Mouse (Mus musculus): ENCODE data around the gene Arhgap25. TPM values are rescaled to one million over a fixed set of nuclear protein-coding genes. Genes with fewer than 3 reads are reported as not detected.

Gene Arhgap25
- polyA plus RNA-seq, 1 experiment from 2014 or later: 2.2 TPM

DNA sequence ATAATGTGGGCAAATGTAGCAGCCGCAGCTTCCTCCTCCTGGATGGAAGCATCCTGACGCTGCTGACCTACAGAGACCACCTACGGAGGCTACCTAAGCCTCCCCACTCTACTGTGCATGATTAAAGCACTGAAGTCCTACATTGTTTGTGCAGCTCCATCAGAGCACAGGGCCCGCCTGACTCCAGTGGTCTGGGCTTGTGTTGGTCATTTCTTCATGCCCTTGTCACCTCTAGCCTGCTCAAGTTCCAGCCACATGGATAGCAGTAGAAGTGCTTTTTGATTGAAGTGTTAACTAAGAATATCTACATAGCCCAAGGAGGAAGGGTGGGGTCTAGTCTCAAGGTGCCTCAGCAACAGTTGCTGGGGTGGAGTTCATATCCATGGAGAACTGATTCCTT lies 31.3 kb upstream of the Arhgap25 start:
- H3K4me3 ChIP-seq (ENCODE audit: low read length): no peak overlapping the region
- H3K4me1 ChIP-seq (ENCODE audit: control insufficient read depth, insufficient read depth, low read depth, low read length): no peaks in the 10 kb centered on the region
- H3K9me3 ChIP-seq (ENCODE audit: control insufficient read depth, low read length): no peaks in the 10 kb centered on the region
- H3K36me3 ChIP-seq (ENCODE audit: control insufficient read depth, insufficient read depth, low read length): no peaks in the 10 kb centered on the region
- H3K4me2 ChIP-seq (ENCODE audit: low read length): no peak overlapping the region
- WGBS: 95% methylated on average over 4 of the region's 4 CpGs
- no peaks in the 10 kb centered on the region for H3K27me3 ChIP-seq (replicated peaks; ENCODE audit: control insufficient read depth, insufficient read depth, low read length)
- no peak overlapping the region for H3K27ac ChIP-seq (ENCODE audit: low read depth, low read length)
- no peak for ATAC-seq
- H3K9ac ChIP-seq (ENCODE audit: low read depth, low read length): no peak overlapping the region

DNA sequence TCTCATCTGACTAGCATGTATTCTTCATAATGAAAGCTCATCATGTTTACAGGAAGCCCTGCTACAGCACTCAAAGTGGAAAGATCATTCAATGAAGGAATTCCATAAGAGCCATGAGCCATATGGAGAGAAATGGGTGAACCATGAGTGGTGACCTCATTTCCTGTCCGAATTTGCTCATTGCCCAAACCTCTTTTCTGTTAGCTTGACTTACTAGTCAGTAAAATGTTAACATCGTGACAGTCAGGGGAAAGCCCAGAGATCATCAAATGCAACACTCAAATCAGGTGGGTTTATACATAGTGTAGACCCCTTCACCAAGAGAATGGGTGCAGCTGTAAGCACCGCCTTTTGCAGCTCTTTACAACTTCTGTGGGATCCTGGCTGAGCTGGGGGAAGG lies 20.7 kb upstream of the Arhgap25 start:
- Histone ChIP-seq H3K4me1 (ENCODE audit: control insufficient read depth, insufficient read depth, low read depth, low read length) (no peaks in the 10 kb centered on the region), H3K27me3 (replicated peaks; ENCODE audit: control insufficient read depth, insufficient read depth, low read length) (no peaks in the 10 kb centered on the region), H3K4me3 (ENCODE audit: low read length) (no peak overlapping the region), H3K27ac (ENCODE audit: low read depth, low read length) (no peak overlapping the region), H3K9me3 (ENCODE audit: control insufficient read depth, low read length) (no peaks in the 10 kb centered on the region), H3K36me3 (ENCODE audit: control insufficient read depth, insufficient read depth, low read length) (no peaks in the 10 kb centered on the region), H3K4me2 (ENCODE audit: low read length) (no peak overlapping the region), H3K9ac (ENCODE audit: low read depth, low read length) (no peak overlapping the region)
- ATAC-seq: no peak
- 83% methylated on average over 3 of the region's 3 CpGs for WGBS

DNA sequence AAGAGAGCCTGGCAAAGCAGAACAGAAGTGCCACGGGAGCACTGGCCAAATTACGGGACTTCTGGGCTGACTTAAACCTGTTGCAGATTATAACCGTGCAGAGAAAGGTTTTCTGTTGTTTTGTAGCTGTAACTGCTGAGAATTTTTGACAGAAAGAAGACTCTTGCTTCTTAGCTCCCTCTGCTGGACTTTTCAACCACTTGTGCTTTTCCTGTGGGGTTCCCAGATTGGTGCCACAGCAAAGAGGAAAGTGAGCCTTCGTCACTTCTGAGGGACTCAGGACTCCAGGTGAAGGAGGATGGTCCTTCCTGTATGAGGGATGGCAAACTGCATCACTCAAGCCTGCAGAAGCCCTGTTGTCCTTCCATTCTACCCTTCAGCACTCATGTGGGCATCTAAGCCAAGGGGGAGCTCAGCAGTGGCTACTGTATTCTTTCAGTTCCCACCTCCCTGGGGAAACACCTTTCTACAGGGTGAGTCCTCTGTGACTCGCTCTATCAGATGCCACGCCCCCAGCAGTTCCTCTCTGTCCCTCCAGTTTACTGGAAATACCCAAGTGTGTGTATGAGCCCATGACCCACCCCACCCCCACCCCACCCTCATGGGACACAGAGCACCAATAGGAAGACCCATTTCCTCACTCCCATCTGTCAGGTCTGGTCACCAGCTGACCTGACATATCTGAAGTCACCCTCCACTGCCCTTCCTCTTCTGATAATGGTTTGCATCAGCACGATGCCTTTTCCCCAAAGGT lies 19.2 kb upstream of the Arhgap25 start:
- Histone ChIP-seq H3K4me3 (ENCODE audit: low read length) (no peak overlapping the region), H3K27me3 (replicated peaks; ENCODE audit: control insufficient read depth, insufficient read depth, low read length) (no peaks in the 10 kb centered on the region), H3K9ac (ENCODE audit: low read depth, low read length) (no peak overlapping the region), H3K9me3 (ENCODE audit: control insufficient read depth, low read length) (no peaks in the 10 kb centered on the region), H3K27ac (ENCODE audit: low read depth, low read length) (no peak overlapping the region), H3K4me1 (ENCODE audit: control insufficient read depth, insufficient read depth, low read depth, low read length) (no peaks in the 10 kb centered on the region), H3K36me3 (ENCODE audit: control insufficient read depth, insufficient read depth, low read length) (no peaks in the 10 kb centered on the region), H3K4me2 (ENCODE audit: low read length) (no peak overlapping the region)
- ATAC-seq: no peak
- 64% methylated on average over 7 of the region's 7 CpGs for WGBS

DNA sequence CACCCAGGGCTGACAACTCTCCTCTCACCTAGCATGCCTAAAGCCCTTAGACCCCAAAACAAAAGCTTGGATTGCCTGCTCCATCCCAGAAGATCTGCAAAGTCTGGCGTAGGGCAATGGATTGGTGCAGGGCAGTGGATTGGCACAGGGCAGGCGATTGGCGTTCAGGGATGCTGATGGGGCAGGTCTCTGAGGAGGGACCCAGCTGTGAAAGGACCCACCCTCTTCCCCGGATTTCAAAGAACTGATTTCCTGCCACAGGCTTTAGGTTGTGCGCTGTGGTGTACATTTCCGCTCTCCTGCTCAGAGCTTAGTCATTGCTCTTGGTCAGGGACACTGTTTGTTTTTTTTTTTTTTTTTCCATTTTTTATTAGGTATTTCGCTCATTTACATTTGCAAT lies 14.8 kb upstream of the Arhgap25 start:
- H3K4me3 ChIP-seq (ENCODE audit: low read length): no peak overlapping the region
- H3K9ac ChIP-seq (ENCODE audit: low read depth, low read length): no peak overlapping the region
- no peak overlapping the region for H3K4me2 ChIP-seq (ENCODE audit: low read length)
- WGBS: 89% methylated on average over 7 of the region's 7 CpGs
- H3K27me3 ChIP-seq (replicated peaks; ENCODE audit: control insufficient read depth, insufficient read depth, low read length): no peaks in the 10 kb centered on the region
- H3K36me3 ChIP-seq (ENCODE audit: control insufficient read depth, insufficient read depth, low read length): no peaks in the 10 kb centered on the region
- no peaks in the 10 kb centered on the region for H3K4me1 ChIP-seq (ENCODE audit: control insufficient read depth, insufficient read depth, low read depth, low read length)
- H3K27ac ChIP-seq (ENCODE audit: low read depth, low read length): no peak overlapping the region
- H3K9me3 ChIP-seq (ENCODE audit: control insufficient read depth, low read length): peaks cover 7% of the 10 kb centered on the region
- ATAC-seq: no peak

DNA sequence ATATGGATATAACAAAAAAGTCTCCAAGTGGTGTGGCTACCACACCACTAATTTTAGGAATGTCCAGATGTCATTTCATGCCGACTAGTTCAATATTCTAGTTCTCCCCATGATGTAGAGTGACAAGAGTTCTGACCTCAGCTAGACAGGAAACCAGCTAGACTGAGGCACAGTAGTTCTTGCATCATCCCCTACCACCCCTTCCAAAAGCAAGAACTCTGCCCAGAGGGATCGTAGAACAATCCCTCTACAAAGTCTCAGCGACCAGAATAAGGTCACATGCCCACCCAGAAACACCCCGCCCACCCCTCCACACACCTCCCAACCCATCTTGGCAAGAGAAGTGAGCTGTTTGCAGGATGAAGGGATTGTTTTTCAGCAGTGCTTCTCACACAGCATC lies 14.4 kb upstream of the Arhgap25 start:
- no peak for ATAC-seq
- Histone ChIP-seq H3K27me3 (replicated peaks; ENCODE audit: control insufficient read depth, insufficient read depth, low read length) (no peaks in the 10 kb centered on the region), H3K27ac (ENCODE audit: low read depth, low read length) (no peak overlapping the region), H3K4me1 (ENCODE audit: control insufficient read depth, insufficient read depth, low read depth, low read length) (no peaks in the 10 kb centered on the region), H3K4me2 (ENCODE audit: low read length) (no peak overlapping the region), H3K9me3 (ENCODE audit: control insufficient read depth, low read length) (peaks cover 7% of the 10 kb centered on the region), H3K9ac (ENCODE audit: low read depth, low read length) (no peak overlapping the region), H3K36me3 (ENCODE audit: control insufficient read depth, insufficient read depth, low read length) (no peaks in the 10 kb centered on the region), H3K4me3 (ENCODE audit: low read length) (no peak overlapping the region)
- WGBS: 88% methylated on average over 4 of the region's 4 CpGs

DNA sequence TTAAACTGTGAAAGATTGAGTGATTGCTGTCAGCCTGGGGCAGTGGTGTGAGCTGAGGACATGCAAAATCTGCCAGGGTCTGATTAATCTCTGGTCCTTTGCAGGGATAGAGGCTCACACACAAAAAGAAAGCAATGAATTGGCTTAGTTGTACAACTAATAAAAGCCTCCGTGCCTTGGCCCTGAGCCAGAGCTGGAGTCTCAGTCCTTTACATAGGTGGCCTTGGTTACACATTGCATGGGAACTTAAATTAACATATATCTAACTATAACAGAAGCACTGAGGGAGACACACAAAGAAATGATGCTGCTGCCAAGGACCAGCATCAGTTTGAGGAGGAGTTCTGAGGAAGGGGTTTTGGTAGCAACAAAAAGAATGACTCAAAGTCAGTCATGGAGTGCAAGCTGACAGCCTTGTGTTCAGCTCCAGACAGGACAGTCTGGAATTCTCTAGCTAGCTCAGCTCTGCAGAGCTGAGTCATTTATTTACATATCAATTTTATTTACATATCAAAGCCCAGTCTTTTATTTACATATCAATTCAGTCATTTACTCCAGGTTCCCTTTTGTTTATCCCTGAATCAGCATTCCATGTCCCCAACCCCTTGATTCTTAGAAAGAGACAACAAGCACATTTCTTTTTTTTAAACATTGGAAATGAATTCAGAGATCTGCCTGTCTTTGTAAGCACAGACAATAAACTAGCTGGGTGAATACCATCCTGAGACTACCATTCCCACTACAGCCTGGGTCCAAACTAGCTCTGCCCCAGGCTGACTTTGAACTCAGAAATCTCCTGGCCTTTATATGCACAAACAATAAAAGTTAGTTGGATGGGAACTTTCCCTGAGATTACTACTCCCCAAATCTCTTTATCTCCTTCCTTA lies 12.5 kb upstream of the Arhgap25 start:
- H3K4me2 ChIP-seq (ENCODE audit: low read length): no peak overlapping the region
- H3K4me3 ChIP-seq (ENCODE audit: low read length): no peak overlapping the region
- no peaks in the 10 kb centered on the region for H3K4me1 ChIP-seq (ENCODE audit: control insufficient read depth, insufficient read depth, low read depth, low read length)
- no peaks in the 10 kb centered on the region for H3K36me3 ChIP-seq (ENCODE audit: control insufficient read depth, insufficient read depth, low read length)
- no peak overlapping the region for H3K27ac ChIP-seq (ENCODE audit: low read depth, low read length)
- H3K9me3 ChIP-seq (ENCODE audit: control insufficient read depth, low read length): peaks cover 7% of the 10 kb centered on the region
- no peaks in the 10 kb centered on the region for H3K27me3 ChIP-seq (replicated peaks; ENCODE audit: control insufficient read depth, insufficient read depth, low read length)
- no peak overlapping the region for H3K9ac ChIP-seq (ENCODE audit: low read depth, low read length)
- peak; percentile 95 for ATAC-seq
- 17% methylated on average over 1 of the region's 1 CpGs for WGBS

DNA sequence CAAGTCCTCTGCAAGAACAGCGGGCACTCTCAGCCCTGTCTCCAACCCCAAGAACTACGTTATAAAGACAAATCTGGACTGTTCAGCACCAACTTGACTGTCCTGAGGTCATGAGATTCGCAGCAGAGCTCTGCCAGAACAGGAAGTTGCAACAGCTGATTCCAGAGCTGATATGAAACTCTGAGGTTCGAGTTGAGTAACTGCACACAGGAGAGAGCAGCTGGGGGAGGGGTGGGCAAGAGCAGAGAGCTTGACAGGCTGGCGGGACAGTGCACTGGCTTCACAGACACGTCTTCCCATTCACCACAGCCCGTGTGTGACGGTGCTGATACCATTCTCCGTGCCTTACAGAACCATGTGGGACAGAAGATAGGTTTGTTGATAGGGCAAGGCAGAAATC lies 9.0 kb upstream of the Arhgap25 start:
- no peak for ATAC-seq

DNA sequence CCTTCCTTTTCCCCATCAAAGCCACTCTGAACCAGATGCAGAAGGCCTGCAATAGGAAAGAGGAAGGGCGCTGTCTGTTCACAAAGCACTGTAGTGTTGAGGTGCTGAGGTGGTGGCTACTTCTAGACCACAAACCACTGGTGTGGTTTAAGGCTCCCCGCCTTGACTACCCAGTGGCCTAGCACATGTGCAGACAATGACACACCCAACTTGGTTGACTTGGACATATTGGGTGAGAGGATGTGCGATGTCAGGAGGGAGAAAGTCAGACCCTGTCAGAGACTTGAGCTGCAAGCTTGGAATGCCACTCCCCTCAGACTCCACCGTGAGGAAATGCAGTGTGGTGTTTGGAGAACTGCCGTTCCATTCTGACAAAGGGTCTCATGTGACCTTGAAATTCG lies 8.1 kb upstream of the Arhgap25 start:
- no peak for ATAC-seq
- H3K4me2 ChIP-seq (ENCODE audit: low read length): no peak overlapping the region
- H3K27me3 ChIP-seq (replicated peaks; ENCODE audit: control insufficient read depth, insufficient read depth, low read length): no peaks in the 10 kb centered on the region
- WGBS: 86% methylated on average over 6 of the region's 6 CpGs
- H3K36me3 ChIP-seq (ENCODE audit: control insufficient read depth, insufficient read depth, low read length): no peaks in the 10 kb centered on the region
- H3K4me1 ChIP-seq (ENCODE audit: control insufficient read depth, insufficient read depth, low read depth, low read length): no peaks in the 10 kb centered on the region
- peaks cover under 1% of the 10 kb centered on the region; the same call in 1 of the 2 replicates for H3K9me3 ChIP-seq (ENCODE audit: control insufficient read depth, low read length)
- H3K27ac ChIP-seq (ENCODE audit: low read depth, low read length): no peak overlapping the region
- H3K9ac ChIP-seq (ENCODE audit: low read depth, low read length): no peak overlapping the region
- H3K4me3 ChIP-seq (ENCODE audit: low read length): no peak overlapping the region

More for the DNA sequence above, 9.0 kb upstream of the Arhgap25 start:
- H3K4me3 ChIP-seq (ENCODE audit: low read length): no peak overlapping the region
- peaks cover 7% of the 10 kb centered on the region for H3K9me3 ChIP-seq (ENCODE audit: control insufficient read depth, low read length)
- H3K36me3 ChIP-seq (ENCODE audit: control insufficient read depth, insufficient read depth, low read length): no peaks in the 10 kb centered on the region
- no peaks in the 10 kb centered on the region for H3K4me1 ChIP-seq (ENCODE audit: control insufficient read depth, insufficient read depth, low read depth, low read length)
- 78% methylated on average over 9 of the region's 9 CpGs for WGBS
- H3K27ac ChIP-seq (ENCODE audit: low read depth, low read length): no peak overlapping the region
- H3K4me2 ChIP-seq (ENCODE audit: low read length): no peak overlapping the region
- H3K27me3 ChIP-seq (replicated peaks; ENCODE audit: control insufficient read depth, insufficient read depth, low read length): no peaks in the 10 kb centered on the region
- H3K9ac ChIP-seq (ENCODE audit: low read depth, low read length): no peak overlapping the region
